Mouse (Mus musculus) adrenal gland (tissue): ENCODE measurements around the gene Lrrc42.

Experiments
- intact Hi-C: fragments of 180-260 bp; cut with DNase I; formaldehyde crosslinking; loops from one replicate; pipeline ENCODE4 v1.15.1; 2025

Gene Lrrc42

DNA sequence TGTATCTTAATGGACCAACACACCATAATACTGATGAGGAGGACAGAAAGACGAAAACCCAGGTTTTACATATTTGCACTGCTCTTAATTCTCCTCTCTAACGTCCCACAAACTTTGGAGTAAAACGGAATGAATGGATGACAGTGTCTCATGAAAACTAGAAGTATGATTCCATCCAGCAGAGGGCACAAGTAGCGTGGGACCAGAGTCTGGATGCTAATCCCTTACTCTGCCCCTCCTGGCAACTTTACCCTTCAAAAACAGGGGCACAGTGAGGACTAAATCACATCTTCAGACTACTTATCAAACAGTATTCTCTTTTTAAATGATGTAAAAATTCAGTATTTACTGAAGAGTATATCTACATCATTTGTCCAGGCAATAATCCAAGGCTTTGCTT, 2.8 kb downstream of the Lrrc42 start:
- intact Hi-C loops = loop anchor here (5.0 kb wide), 1 partner anchor 62 kb away; the partner anchor contains the start of gene Yipf1

DNA sequence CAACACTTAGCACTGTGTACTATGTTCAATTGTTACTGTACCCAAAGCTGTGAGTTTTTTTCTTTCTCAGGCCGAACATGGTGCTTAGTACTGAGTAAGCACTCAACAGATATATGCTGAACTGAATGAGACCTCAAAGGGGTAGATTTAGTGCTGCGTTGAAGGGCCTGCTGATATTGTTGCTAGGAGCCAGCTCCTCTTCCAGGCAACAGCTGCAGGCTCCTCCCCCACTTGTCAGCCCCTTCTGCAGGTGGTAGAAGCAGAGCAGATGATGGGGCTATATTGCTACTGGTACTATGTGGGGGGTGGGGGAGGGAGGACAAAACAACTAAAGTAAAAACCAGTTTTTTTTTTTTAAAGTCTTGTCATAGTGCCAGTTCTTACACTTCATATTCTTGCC, 3.9 kb downstream of the Lrrc42 start:
- intact Hi-C loops = loop anchor here (5.0 kb wide), 1 partner anchor 98 kb away; no protein-coding TSS in a partner anchor

DNA sequence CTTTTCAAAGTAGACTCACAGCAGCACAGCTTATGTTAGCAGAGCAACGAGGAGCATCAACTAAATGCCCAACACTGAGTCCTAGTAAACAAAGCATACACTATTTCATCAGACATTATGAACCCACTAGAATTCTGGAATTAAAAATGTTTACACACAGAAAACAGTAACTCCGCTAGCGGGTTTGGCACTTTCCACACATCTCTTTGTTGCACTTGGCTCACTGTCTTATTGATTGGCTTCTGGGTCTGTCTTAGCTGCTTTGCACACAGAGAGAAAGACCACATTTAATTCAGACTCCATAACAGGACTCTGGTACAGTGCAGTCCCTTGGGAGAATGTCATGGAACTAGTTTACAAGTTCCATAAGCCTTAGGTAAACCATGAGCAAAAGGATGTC, 5.3 kb downstream of the Lrrc42 start:
- intact Hi-C loops = loop anchor here (5.0 kb wide), 1 partner anchor 99 kb away; no protein-coding TSS in a partner anchor

DNA sequence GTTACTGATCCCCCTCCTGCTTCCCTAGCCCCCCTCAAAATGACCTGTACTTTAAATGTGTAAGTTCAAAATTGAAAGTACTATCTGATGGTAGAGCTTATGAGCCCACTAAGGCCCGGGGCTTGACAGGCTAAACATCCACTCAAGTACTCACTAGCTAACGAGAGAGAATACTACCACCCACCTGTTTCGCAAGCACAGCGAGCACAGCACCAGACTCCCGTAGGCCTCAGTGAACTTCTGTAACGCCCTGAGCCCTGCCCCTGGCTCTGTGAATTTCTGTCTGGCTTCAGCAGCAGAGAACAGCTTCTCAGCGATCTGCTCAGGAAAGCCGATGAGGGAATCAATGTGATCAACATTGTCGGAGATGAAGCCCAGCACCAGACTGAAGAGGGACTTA, 6.2 kb downstream of the Lrrc42 start:
- intact Hi-C loops = loop anchor here (5.0 kb wide), 1 partner anchor 100 kb away; no protein-coding TSS in a partner anchor

DNA sequence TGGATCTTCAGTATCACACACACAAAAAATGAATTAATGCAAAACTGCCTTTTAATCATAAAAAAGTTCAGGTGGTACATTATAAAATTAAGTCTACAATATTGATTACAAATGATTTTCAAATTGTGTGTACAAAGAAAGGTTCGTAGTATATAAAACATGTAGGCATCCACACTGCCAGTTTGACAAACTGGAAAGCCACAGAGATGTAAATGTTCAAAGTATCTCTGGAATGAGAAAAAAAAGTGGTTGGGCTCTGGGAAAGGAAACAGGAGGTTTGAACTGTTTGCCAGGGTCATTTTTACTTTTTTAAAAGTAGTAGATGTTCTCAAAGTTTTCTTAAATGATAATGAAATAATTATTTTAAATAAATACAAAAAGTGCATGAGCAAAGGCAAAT, 7.3 kb downstream of the Lrrc42 start:
- intact Hi-C loops = loop anchor here (5.0 kb wide), 1 partner anchor 101 kb away; no protein-coding TSS in a partner anchor

DNA sequence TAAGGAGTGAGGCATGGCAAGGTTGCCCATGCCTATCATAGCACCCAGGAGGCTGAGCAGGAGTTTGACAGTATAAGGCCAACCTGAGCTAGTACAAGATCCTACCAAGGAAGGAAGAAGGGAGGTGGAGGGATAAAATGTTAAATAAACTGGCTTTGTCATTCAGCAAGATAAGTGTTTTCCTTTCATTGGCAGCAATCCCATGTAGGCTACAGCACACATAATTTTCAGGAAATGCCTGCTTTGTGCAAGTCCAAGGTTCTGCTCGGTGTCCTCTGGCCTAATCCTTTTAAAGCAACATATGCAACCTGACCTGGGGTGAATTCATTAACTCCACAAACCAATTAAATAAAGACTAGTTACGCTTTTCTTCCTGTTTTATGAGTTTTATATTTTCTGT, 8.0 kb downstream of the Lrrc42 start:
- intact Hi-C loops = loop anchor here (5.0 kb wide), 1 partner anchor 102 kb away; no protein-coding TSS in a partner anchor

DNA sequence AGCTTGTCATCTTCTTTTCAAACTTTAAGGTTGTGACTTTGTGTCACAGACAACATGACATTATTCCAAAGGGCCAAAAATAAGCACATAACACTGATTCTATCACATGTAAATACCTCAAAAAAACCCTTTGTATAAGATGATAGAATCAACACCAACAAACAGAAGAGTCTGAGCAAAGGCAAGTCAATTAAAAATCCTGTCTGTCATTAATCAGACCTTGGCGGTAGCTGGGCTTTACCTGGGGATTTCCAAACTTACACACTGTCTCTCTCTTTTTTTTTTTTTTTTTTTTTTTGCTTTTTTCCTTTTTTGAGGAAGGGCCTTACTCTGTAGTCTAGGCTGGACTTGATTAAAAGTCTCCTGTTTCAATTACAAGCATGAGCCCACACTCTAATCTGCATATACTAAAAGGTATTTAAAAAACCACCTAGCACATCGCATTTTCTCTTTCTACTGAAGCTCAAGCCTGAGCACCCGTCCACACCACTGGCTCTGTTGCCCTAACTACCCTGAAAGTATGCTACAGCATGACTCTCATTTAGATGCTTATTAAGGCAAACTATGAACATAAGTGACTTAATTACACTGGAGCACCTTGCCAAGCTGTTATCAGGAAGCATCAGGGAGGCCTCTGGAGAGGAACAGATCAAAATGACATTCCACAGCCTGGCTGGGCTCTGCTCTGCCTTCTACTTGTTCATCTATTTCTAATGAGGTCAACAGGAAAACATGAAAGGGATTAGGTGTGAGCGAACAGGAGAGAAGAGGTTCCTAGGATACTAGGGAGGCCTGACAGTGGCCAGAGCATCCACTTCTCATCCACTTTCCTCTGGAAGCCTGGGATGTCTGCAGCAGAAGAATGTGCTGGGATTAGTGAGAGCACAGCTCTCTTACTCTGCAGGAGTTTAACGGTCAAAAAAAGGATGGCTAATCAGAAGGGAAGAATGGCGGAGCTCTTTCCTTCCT, 9.7 kb downstream of the Lrrc42 start:
- intact Hi-C loops = no loop called here

DNA sequence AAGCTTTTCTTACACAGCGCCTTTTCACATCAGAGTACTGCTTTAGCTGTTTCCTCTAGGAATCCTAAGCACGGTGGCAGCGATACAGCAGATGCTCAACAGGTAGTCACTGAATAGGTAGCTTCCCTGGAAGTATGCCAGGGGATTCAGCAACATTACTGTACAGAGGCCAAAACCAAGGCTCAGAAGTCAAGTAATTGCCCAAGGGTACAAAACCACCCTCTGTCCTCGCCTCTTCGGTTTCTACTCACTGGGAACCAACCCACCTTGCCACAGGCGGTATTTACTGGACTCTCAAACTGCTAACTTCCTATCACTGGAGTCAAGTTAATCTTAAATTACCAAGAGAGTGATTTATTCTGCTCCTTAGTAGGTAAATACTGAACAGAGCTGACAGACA, 13.1 kb downstream of the Lrrc42 start:
- intact Hi-C loops = no loop called here

DNA sequence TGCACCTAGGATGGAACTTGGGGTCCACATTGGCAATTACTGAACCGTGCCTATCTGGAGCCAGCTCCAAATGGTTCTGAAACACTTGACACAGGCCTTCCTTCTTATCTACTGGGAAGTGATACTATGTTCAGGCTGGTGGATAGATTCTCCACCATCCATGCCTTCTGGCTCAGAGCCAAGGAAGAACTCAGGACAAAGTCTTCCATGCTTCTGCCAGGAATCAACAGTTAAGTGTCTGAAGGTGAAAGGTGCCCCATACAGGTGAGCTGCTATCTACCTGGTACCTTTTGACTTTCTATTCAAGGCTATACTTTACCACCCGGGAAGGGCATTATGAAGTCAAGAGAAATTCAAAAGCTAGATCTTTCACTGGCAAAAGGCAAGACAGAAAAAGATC, 15.1 kb downstream of the Lrrc42 start:
- intact Hi-C loops = loop anchor here (5.0 kb wide), 1 partner anchor 46 kb away; no protein-coding TSS in a partner anchor

DNA sequence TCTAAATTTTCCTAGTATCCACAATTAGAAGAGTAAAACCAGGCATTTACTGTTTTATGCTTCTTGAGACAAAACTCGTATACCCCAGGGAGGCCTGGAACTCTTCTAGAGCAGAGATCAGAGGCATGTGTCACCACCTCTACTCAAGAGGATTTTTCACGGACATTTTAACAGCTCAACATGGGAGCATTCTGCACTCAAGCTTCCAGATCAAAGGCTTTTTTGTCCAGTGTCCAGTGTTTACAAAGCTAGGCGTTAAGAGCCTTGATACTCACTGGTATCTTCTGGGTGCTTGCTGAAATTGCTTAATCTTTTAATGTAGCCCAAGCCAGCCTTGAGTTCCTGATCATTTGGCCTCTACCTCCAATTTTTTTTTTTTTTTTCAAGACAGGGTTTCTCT, 21.1 kb downstream of the Lrrc42 start:
- intact Hi-C loops = no loop called here

DNA sequence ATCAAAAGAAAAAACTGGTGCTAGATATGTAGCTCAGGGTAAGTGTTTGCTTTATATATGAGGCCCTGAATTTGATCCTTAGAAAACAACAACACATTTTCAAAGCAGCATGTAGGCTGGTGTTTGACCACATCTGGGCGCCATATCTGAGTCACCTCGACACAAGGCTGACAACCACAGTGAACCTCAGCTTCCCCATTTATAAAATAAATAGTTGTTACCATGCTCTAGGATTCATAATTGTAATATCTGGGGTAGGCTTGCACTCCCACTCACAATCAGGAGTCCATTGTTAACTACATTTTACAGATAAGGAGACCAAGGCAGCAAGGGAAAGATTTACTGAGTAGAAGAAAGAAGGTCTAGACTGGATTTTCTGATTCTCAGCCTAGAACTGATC, 27.0 kb downstream of the Lrrc42 start:
- intact Hi-C loops = no loop called here

DNA sequence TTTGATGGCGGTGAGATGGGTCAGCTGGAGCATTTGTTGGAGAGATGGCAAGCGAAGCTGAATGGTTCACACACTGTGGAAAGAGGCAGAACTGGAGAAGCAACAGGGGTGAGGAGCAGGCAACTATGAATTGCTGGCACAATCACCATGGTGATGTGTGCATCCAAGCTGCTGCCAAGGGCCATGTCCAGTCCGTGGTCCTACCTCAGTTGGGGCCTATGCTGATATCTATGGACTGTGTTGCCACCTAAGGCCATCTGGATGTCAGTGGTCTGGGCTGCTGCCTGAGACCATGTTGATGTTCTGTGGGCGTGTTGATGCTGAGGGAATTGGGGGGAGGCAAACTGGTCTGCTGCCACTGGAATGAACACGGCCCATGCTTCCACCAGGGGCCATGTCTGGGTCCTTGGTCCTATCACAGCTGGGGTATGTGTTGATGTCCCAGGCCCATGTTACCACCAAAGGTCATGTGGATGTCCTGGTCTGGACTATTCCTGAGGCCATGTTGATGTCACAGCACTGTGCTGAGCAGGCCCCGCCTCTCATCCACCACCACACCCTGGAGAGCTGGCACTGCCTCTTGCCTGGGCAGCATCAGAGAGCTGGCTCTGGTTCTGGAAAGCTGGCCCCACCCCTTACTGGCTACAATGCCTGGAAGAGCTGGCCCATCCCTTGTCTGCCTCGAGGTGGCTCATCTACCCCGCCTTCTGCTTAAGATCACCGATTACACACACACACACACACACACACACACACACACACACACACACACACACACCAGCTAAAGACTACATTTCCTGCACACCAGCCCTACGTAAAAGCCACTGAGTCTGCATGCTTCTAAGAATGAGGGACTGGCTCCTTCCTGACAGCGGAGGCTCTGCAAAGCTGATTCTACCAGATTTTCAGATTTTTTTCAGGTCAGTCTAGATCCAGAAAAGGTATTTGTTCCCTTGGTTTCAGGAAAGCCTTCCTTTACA, 29.8 kb downstream of the Lrrc42 start:
- intact Hi-C loops = no loop called here

DNA sequence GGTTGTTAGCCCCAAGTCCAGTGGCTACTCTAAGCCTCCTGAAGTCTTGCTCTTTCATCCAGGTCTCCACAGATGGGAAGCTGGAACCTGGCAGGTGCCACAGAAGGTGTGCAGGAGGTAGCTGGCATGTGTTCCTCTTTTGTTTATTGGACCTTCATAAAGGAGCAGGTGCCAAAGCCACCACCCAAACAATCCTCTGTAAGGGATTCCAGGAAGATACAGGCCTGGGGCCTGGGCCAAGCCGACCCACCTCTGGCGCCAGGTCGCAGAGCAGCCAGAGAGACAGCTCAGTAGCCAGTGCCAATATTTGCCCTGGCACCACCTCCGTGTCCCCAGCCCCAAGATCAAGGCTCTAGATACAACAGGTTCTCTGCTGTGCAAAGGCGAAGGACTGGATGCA, 31.8 kb downstream of the Lrrc42 start:
- intact Hi-C loops = no loop called here

DNA sequence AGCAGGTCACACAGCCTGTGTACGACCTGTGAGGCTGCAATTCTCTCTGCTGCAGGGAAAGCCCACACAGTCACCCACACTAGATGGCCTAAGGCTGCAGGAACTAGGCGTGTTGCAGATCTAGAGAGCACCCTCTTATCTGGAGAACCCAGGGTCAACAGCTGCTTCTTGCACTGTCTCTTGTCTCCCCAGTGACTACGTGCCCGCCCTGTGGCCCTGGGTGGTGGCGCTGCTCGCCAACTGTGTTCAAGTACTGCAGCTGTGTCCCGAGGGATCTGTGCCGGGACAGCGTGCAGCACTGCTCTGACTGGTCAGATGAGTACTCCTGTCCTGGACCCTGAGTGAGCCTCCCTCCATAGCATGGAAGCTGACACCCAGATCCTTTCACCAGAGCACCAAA, 35.8 kb downstream of the Lrrc42 start:
- intact Hi-C loops = no loop called here

DNA sequence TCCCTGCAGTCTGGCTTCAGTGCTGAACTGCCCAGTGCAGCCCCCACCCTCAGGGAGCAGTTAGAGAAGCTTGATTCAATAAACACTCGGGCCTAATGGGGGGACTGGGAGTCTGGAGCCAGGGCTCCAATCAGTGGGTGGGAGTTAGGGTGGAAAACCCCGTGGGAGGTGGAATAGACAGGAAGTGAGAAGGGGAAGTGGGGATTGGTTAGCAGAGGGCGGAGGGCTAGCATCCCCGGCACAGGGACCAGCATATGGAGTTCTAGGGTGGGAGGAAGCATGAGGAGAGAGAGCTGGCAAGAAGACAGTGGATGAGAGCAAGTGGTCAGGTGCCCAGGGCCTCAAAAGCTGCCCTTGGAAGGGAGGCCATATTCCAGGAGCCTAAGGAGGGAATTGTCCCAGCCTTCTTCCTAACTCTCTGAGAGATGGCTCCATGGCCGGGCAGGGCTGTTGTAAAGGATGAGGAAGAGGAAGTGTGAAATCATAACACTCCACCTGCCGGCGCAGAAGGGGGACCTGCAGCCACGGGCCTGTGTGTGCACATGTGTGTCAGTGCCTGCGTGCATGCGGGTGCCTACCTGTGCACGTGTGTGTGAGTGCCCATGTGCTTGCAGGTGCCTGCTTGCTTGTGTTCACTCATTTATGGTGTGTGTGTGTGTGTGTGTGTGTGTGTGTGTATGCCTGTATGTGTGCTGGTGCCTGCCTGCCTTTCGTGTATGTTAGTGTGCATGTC, 39.9 kb downstream of the Lrrc42 start:
- intact Hi-C loops = no loop called here

DNA sequence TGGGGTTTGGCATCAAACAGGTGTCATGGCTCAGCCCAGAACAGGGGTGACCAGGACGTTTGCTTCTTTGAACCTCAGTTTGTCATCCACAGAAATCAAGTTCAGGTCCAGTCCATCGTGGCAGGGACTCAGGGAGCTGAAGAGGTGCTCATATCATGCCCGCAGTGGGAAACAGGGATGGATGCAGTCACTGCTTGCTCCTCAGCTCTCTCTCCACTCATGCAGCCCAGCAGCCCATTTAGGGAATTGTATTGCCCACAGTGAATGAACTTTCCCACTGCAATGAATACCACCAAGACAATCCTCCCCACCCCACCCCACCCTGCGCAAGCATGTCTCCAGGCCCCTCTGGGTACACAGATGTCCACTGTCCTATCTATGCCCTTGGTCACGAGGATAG, 41.4 kb downstream of the Lrrc42 start:
- intact Hi-C loops = no loop called here

DNA sequence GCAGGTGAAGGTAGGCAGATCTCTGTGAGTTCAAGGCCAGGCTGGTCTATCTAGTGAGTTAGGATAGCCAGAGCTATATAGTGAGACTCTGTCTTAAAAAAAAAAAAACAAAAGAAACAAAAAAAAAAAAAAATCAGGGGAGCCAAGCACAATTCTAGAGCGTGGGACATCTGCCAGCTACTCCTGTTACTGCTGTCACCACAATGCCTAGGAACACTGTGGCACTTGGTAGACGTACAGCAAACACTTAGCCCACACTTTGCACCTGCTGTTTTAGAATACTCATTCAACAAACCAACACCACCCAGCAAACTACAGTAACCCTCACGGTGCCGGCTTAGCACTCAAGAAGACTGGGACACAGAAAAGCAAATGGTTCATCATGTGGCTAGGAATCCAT, 41.9 kb downstream of the Lrrc42 start:
- intact Hi-C loops = no loop called here

DNA sequence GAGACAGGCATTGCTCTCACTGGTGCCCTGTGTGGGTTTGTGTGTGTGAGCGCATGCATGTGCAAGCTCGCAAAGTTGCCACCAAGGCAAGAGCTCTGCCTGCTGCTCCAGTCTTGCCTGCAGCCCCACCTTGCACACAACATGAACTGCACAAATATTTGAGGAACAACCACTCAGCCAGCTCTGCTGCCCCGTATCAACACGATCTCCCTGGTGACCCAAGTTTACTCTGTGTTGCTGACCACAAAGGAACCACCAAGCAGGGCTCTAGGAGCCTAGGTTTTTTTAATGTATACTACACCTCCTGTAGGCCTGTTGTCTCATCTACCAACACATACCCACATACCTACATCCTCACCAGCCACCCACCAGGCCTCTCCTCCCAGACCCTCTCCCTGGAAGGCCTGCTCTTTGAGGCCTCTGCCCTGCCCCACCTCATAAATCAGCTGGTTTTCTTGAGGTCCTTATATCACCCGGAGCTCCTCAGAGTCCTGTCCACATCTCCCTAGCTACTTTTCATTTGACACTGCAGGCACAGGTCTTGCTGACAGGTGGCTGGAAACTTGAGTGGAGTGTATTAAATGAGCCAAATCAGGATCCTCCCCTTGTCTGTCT, 42.7 kb downstream of the Lrrc42 start:
- intact Hi-C loops = no loop called here

DNA sequence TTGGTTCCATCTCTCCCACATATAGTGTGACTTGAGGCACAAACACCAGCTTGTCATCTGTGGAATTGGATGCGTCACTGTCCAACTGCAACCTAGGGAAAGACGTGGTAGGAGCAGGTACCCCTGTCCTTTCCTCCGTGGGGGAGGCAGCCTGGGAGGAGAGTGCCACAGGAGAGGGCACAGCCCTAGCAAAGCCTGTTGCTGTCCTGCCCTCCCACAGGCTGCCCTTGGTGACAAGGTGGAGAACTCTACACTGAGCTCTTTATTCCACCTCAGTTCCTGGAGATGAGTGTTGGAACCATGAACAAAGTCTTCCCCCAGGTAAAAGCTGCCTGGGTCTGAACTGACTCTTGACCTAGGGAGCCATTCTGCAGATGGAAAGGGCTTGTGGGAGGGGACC, 44.5 kb downstream of the Lrrc42 start, which contains the start of gene Ldlrad1:
Ldlrad1 (plus strand) TSS at position 301 of the 400 bp plus-strand sequence.
- intact Hi-C loops = no loop called here

DNA sequence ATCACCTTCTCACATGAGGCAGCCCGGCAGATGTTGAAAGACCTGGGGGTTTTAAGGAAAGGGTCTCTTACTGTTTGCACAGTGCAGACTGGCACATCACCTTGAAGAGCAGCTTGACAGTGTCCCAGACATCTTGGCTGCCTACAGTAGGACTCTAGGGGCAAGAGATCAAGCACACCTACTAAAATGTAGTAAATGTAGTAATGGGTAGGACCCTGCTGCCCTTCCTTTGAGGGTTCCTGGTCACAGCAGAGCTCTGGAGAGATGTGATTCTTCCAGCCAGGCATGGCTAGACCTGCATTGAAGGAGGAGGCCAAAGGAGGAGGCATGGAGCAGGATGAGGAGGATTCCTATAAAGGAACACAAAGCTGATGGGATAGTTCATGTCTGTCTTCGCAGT, 46.3 kb downstream of the Lrrc42 start:
- intact Hi-C loops = no loop called here
